Mouse (Mus musculus) stomach, adult 2 months (tissue): ENCODE measurements around the gene Acyp2. TPM values are rescaled to one million over a fixed set of nuclear protein-coding genes. Genes with fewer than 3 reads are reported as not detected.

Experiments
- polyA plus RNA-seq: library from polyadenylated mRNA; depleted of rRNA; stranded (reverse); fragments of >200 nt; gene quantifications from 2 replicates; pipeline ENCODE4 v1.2.3, GENCODE M21; 2012; rRNA removed

Acyp2 gene
- polyA plus RNA-seq, result 0.48 and 0.60 TPM in 2 replicates

DNA sequence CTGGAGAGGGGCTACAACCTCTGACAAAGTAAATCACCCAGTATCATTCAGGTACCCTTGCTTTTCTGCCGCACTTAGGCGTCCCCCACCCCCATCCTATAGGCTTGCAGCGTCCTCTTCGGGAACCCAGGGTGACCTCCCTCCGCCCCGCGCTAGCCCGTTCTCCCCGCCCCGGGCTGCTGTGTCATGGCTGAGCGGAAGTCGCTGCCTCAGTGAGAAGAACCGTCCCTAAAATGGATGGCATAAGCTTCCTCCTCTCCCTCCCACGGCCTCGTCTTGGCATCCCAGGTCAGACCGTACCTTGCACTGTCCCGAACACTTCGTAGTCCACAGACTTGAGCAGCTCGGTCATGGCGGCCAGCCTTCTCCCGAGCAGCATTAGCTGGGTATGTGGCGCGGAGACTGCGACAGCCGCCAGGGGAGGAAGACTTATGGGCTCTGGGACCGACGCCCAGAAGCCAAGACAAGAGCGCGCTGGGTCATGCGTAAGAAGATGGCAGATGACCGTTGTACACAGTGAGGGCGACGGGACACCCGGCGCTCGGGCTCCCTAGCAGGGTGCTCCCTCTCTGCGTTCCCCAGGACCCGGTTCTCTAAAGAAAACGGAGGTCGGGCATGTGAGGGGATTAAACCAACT is at the start of gene Acyp2:
Gene Acyp2, minus strand, starts transcription at position 587 of the 637 bp plus-strand sequence.

DNA sequence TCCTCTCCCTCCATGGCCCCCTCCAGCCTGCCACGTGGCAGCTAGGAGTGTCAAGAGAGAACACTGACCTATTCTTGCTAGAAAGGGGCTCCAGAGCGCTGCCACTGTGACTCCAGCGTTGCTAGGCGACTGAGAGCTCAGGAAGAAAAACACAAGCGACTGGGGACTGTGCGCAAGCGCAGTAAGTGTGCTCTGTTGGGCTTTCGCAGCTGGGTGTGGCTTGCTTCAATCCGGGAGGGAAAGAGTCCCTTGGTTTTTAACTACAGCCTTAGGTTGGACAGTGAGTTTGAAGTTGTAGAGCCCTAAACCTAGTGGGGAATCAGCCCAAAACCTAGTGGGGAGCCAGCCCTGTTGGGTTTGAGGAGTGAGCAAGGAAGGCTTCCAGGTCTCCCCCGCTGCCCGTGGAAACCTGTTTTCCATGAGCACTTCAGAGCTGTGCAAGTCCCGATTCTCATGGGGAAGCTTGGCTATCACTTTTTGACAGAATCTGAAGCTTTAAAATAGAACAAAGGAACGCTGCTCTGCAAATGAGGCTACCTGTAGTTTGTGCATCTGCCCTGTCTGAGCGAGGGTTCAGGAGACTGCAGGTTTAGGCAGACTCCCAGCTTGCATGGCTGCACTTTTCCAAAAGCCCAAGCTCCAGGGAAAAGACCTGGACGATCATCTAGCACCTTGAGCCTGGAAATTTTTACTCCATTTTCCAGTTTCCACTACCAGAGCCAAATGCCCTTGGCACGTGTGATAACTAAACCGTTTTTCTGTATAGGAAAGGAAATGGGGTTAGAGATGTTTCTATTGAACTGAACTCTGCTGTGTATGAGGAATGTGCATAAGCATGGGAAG is 177.4 kb downstream of the Acyp2 start, which contains the start of gene 4930505A04Rik:
Gene 4930505A04Rik, minus strand, starts transcription at position 77 of the 843 bp plus-strand sequence.

Other genes with a start within 250 kb of the Acyp2 start
- not detected in 2 replicates for gene 4930505A04Rik, start 177.8 kb downstream of the Acyp2 start, polyA plus RNA-seq
- 1.1 and 1.7 TPM in 2 replicates for gene Psme4, start 122.1 kb upstream of the Acyp2 start, polyA plus RNA-seq
- 0.06 and 0.08 TPM in 2 replicates for gene Gpr75, start 235.8 kb upstream of the Acyp2 start, polyA plus RNA-seq
- gene Asb3, start 235.8 kb upstream of the Acyp2 start, polyA plus RNA-seq, result 0.28 and 0.42 TPM in 2 replicates